Mouse (Mus musculus) midbrain, embryonic 12.5 days (tissue): ENCODE data around the gene Rcsd1. TPM values are rescaled to one million over a fixed set of nuclear protein-coding genes. Genes with fewer than 3 reads are reported as not detected.

Experiments
- ATAC-seq: fragments of 200-750 bp; cut with Nextera tagmentation; 2 replicates; pipeline ENCODE4 v1.8.0; 2017; ENCODE audit warnings: low read depth, moderate TSS enrichment, moderate library complexity; ENCODE audit not compliant: low FRiP score
- H3K27ac ChIP-seq: fragments of 300-500 bp; sonication (generic); replicated peaks from 2 replicates; pipeline ENCODE4 v1.5.1; 2016; ENCODE audit warnings: mild to moderate bottlenecking
- H3K27me3 ChIP-seq: fragments of 300-500 bp; sonication (generic); 2 replicates; pipeline ENCODE4 v1.6.1; 2016; ENCODE audit warnings: mild to moderate bottlenecking
- H3K36me3 ChIP-seq: fragments of 300-500 bp; sonication (generic); 2 replicates; pipeline ENCODE4 v1.6.1; 2016
- H3K4me1 ChIP-seq: fragments of 300-500 bp; sonication (generic); 2 replicates; pipeline ENCODE4 v1.6.1; 2016
- H3K4me2 ChIP-seq: fragments of 300-500 bp; sonication (generic); replicated peaks from 2 replicates; pipeline ENCODE4 v1.6.1; 2016; ENCODE audit warnings: mild to moderate bottlenecking, moderate library complexity
- H3K4me3 ChIP-seq: fragments of 300-500 bp; sonication (generic); 2 replicates; pipeline ENCODE4 v1.5.1; 2016; ENCODE audit warnings: mild to moderate bottlenecking
- H3K9ac ChIP-seq: fragments of 300-500 bp; sonication (generic); replicated peaks from 2 replicates; pipeline ENCODE4 v1.6.1; 2016; ENCODE audit warnings: mild to moderate bottlenecking, moderate library complexity
- H3K9me3 ChIP-seq: fragments of 300-500 bp; sonication (generic); 2 replicates; pipeline ENCODE4 v1.6.1; 2016; ENCODE audit warnings: mild to moderate bottlenecking
- whole genome bisulfite sequencing: fragments of 180-500 bp; shearing (Covaris S2); methylation state at CpG from one replicate; pipeline ENCODE4 v1.1.7; 2016; 5-methylcytosine and 5-hydroxymethylcytosine counted together
- polyA plus RNA-seq: library from polyadenylated mRNA; unstranded; fragments of >200 nt; fragmentation: Nextera tagmentation; extraction: Ambion mirVana; gene quantifications from 2 replicates; pipeline ENCODE4 v1.2.1, GENCODE M21; 2016

The Rcsd1 gene
- polyA plus RNA-seq, 1 experiment from 2014 or later = 13.2 TPM

DNA sequence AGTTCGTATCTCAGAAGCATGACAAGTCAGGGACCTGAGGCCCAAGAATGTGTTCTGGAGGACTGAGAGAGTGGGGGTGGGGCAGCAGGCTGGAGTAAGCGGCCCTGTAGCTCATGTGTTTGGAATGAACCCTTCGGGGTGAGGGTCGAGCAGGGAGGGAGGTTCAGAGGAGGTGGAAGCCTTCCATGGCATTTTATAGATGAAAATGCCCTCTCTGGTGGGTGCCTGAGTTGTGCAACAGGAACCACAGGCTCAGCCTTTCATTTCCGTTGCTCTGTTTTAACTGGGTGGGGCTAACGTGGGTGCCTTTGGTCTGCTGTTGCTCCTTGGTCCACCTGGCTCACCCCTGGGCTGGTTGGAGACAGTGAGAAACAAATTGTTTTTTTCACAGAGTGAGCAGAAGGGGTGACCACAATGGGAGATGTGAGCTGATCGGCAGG, 9.2 kb downstream of the Rcsd1 start:
- Histone ChIP-seq H3K9ac (no peak overlapping the region), H3K4me3 (no peak overlapping the region), H3K36me3 (no peaks in the 10 kb centered on the region), H3K4me1 (peaks cover 7% of the 10 kb centered on the region; the same call in 1 of the 2 replicates), H3K4me2 (no peak overlapping the region), H3K27me3 (peaks cover 33% of the 10 kb centered on the region), H3K27ac (no peak overlapping the region), H3K9me3 (no peaks in the 10 kb centered on the region)
- ATAC-seq = no peak
- 71% methylated on average over 7 of the region's 7 CpGs for WGBS

DNA sequence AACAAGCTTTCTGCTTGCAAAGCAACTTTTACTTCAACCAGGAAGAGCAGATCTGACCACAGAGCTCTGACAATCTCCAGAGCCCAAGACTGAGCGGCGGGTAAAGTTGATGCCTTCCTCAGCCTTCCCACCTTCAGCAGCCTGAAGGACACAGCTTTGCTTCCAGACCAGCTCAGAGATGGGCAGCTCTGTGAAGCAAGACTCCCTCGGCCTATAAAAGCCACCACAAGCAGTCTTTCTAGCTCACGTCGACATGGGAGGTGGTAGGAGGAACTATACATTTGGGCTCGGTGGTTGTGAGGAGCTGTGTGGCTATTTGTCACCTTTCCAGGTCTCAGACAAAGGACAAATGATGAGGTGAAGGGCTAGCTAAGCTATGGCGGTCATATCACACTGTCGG, 11.9 kb downstream of the Rcsd1 start:
- no peak overlapping the region for H3K27ac ChIP-seq
- H3K4me3 ChIP-seq = no peak overlapping the region
- H3K27me3 ChIP-seq = peaks cover 16% of the 10 kb centered on the region
- no peaks in the 10 kb centered on the region for H3K36me3 ChIP-seq
- H3K9me3 ChIP-seq = no peaks in the 10 kb centered on the region
- no peak overlapping the region for H3K9ac ChIP-seq
- no peak overlapping the region for H3K4me2 ChIP-seq
- 83% methylated on average over 8 of the region's 8 CpGs for WGBS
- no peak for ATAC-seq
- peaks cover 4% of the 10 kb centered on the region; the same call in 1 of the 2 replicates for H3K4me1 ChIP-seq

DNA sequence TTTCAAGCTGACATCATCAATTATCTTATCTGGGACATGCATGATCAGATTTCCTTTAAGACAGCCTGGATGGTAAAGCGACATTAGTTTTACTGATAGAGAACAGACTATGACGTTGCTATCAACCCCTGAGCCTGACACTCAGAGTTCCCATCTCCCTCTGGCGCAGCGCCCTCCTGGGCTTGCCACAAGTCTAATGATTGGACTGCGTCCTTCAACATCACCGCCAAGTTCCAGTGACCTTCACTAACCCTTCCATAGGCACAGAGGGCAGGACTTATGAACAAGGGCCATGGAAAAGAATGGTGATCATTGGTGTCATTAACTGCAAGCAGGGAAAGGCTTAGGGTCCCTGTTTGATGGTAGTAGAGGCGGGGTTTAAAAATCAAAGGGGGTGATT, 12.7 kb downstream of the Rcsd1 start:
- H3K27ac ChIP-seq = no peak overlapping the region
- H3K36me3 ChIP-seq = no peaks in the 10 kb centered on the region
- H3K9me3 ChIP-seq = no peaks in the 10 kb centered on the region
- WGBS = 87% methylated on average over 7 of the region's 7 CpGs
- no peak overlapping the region for H3K4me3 ChIP-seq
- peaks cover 7% of the 10 kb centered on the region for H3K27me3 ChIP-seq
- no peak for ATAC-seq
- no peak overlapping the region for H3K9ac ChIP-seq
- no peak overlapping the region for H3K4me2 ChIP-seq
- H3K4me1 ChIP-seq = no peaks in the 10 kb centered on the region

DNA sequence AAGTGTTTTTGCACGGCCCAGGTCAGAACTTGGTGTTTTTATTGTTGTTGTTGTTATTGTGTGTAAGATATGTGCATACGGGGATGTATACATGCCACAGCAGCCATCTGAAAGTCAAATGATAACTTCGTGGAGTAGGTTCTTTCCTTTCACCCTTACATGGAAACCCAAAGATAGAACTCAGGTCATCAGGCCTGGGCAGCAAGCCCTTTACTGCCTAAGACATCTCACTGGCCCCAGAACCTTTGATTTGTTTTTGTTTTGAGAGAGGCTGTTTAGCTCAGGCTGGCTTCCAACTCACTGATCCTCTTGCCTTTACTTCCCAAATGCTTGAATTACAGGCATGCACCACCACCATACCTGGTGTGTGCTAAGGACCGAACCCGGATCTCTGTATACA, 13.5 kb downstream of the Rcsd1 start:
- no peaks in the 10 kb centered on the region for H3K4me1 ChIP-seq
- no peak overlapping the region for H3K4me2 ChIP-seq
- H3K4me3 ChIP-seq = no peak overlapping the region
- no peak overlapping the region for H3K9ac ChIP-seq
- no peak overlapping the region for H3K27ac ChIP-seq
- H3K27me3 ChIP-seq = peaks cover 3% of the 10 kb centered on the region; the same call in 1 of the 2 replicates
- 84% methylated on average over 5 of the region's 5 CpGs for WGBS
- ATAC-seq = no peak
- no peaks in the 10 kb centered on the region for H3K36me3 ChIP-seq
- no peaks in the 10 kb centered on the region for H3K9me3 ChIP-seq

DNA sequence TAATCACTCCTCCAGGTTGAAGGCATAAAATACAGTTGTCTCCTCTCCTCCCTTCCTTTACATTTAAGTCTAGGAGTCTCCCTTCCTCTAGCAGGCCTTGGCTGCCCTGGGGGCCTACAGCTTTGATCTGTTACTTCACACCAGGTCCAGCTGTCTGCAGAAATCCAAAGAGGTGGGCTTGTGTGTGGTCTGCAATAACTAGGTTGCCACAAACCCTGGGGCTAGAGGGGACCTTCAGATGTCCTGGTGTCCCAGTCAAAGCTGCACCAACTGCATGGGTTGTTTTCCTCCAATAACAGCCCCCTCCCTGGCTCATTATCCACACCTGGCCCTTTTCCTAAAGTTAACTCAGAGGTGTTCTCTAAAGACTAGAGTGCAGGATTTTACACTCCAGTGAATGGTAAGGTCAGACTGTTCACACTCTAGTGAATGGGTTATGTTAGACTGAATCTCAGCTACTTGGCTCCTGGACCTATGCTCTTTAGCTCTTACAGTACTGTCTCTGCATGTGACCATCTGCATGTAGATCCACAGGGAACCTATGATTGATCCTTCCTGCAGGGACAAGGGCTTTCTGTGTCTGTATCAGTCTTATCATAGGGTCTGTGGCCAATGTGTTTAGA, 14.1 kb downstream of the Rcsd1 start:
- no peak overlapping the region for H3K27ac ChIP-seq
- H3K9me3 ChIP-seq = no peaks in the 10 kb centered on the region
- no peaks in the 10 kb centered on the region for H3K4me1 ChIP-seq
- no peak overlapping the region for H3K4me2 ChIP-seq
- H3K9ac ChIP-seq = no peak overlapping the region
- no peaks in the 10 kb centered on the region for H3K36me3 ChIP-seq
- ATAC-seq = no peak
- H3K4me3 ChIP-seq = no peak overlapping the region
- peaks cover 3% of the 10 kb centered on the region; the same call in 1 of the 2 replicates for H3K27me3 ChIP-seq

DNA sequence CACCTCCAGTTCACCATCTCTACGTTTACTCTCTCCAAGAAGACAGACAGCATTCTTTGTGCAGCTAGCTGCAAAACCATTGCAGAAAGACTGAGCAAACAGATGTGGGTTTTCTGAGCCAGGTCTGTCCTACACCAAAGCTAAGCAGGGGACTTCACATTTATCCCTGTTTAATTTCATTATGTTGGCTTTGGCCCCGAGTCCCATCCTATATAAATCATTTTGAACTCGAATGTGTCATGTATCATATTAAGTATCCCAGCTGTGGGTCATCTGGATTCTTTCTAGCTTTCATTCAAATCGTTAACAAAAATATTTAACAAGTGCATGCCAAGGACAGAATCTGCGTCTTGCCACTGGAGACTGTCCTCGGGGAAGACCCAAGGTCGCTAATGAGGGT, 15.7 kb downstream of the Rcsd1 start:
- Histone ChIP-seq H3K9ac (no peak overlapping the region), H3K4me3 (no peak overlapping the region), H3K36me3 (no peaks in the 10 kb centered on the region), H3K27me3 (no peaks in the 10 kb centered on the region), H3K27ac (no peak overlapping the region), H3K9me3 (no peaks in the 10 kb centered on the region), H3K4me2 (no peak overlapping the region), H3K4me1 (no peaks in the 10 kb centered on the region)
- WGBS = 69% methylated on average over 7 of the region's 7 CpGs
- no peak for ATAC-seq

DNA sequence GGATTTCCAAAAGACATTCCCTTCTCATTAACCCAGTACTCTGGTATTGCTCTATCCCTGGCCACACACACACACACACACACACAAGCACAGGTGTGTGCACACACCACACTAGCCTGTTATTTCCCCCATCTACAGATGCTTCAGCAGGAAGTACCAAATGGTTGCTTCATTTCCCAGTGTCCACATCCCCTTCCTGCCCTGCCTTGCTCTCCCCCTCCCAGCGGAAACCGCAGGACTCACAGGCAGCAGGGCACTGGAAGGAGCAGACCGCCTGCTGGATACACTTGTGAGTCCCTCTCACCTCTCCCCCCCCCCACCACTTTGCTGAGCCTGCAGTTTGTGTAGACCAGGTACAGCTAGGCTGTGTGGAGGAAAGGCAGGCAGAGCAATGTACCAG, 18.0 kb downstream of the Rcsd1 start:
- Histone ChIP-seq H3K36me3 (no peaks in the 10 kb centered on the region), H3K4me1 (no peaks in the 10 kb centered on the region), H3K27ac (no peak overlapping the region), H3K4me2 (no peak overlapping the region), H3K27me3 (no peaks in the 10 kb centered on the region), H3K9me3 (no peaks in the 10 kb centered on the region), H3K9ac (no peak overlapping the region), H3K4me3 (no peak overlapping the region)
- ATAC-seq = no peak
- 24% methylated on average over 3 of the region's 3 CpGs for WGBS

DNA sequence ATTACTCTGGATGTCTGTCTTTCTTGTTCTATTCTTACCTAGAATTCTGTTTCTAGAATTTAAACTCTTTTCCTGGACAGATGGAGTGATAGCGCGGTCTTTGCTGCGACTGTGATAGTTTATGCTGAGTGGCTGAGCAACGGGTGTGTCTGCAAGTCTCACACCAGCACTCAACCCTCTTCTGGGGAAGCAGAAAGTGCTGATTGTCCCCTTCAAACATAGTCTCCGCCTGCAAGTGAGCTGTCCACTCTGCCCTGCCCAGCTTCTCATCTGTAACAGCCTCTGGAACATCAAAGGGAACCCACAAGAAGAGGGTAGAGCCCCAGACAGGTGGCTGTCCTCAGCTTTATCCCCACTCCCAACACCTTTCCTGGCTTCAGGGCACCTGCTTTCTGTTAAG, 19.7 kb downstream of the Rcsd1 start:
- ATAC-seq = no peak
- H3K4me3 ChIP-seq = no peak overlapping the region
- no peaks in the 10 kb centered on the region for H3K36me3 ChIP-seq
- no peaks in the 10 kb centered on the region for H3K27me3 ChIP-seq
- H3K4me1 ChIP-seq = no peaks in the 10 kb centered on the region
- WGBS = 82% methylated on average over 5 of the region's 5 CpGs
- no peak overlapping the region for H3K4me2 ChIP-seq
- H3K9me3 ChIP-seq = no peaks in the 10 kb centered on the region
- H3K27ac ChIP-seq = no peak overlapping the region
- no peak overlapping the region for H3K9ac ChIP-seq

DNA sequence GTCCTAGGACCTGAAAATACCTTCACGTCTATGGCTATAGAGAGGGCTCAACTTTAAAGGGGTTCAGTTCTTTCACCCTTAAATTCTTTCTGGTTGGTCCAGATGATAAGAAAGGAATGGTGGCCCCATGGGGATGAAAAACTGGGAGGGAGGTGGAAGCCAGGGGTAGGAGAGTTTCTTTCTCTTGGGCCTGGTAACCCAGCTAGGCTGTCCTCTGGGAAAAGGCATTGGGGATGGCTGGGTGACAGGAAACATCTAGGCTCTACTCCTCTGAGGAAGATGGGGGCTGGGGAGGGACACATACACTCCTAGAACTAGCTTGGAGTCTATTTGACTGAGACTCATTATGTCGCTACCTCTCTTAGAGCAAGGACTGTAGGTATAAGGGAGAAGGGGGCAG, 21.7 kb downstream of the Rcsd1 start:
- no peak overlapping the region for H3K4me2 ChIP-seq
- no peaks in the 10 kb centered on the region for H3K36me3 ChIP-seq
- ATAC-seq = no peak
- H3K9me3 ChIP-seq = no peaks in the 10 kb centered on the region
- no peak overlapping the region for H3K27ac ChIP-seq
- no peaks in the 10 kb centered on the region for H3K27me3 ChIP-seq
- H3K9ac ChIP-seq = no peak overlapping the region
- no peaks in the 10 kb centered on the region for H3K4me1 ChIP-seq
- no peak overlapping the region for H3K4me3 ChIP-seq
- 89% methylated on average over 2 of the region's 2 CpGs for WGBS

DNA sequence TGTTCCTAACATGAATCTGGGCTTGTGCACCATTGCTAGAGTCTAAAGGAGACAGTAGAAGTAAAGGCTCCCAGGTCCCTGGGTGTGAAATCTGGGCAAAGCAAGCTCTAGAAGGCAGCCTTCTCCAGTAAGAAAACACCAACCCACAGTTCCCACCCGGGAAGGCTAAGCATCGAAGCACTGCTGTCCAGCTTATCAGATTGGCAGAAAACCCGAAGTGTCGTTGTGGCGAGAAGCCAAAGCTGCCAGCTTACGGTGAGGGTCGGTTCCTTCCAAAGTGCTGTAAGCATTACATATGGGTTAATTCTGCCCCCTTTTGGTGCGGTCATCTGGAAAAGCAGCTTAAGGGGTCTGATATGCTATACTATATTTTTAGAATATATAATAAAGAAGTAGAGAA, 22.6 kb downstream of the Rcsd1 start:
- Histone ChIP-seq H3K4me2 (no peak overlapping the region), H3K9ac (no peak overlapping the region), H3K27ac (no peak overlapping the region), H3K4me3 (no peak overlapping the region), H3K27me3 (no peaks in the 10 kb centered on the region), H3K4me1 (no peaks in the 10 kb centered on the region), H3K9me3 (no peaks in the 10 kb centered on the region), H3K36me3 (no peaks in the 10 kb centered on the region)
- 72% methylated on average over 8 of the region's 8 CpGs for WGBS
- no peak for ATAC-seq

DNA sequence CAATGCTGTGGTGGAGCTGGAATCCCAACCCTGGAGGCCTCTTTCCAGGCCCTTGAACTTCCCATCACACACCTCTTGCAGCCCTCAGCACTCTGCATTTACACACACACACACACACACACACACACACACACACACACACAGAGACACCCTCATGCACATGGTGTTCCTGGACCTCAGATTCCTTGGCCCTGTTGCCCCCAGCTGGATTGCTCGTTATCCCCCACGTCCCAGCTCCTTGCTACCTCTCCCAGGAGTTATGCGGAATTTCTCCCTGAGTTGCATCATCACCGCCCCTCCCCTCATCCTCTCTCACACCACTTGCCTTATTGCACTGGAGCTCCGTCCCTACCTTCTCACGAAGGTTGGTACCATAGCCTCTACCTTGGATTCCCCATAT, 23.2 kb downstream of the Rcsd1 start:
- H3K27me3 ChIP-seq = no peaks in the 10 kb centered on the region
- no peak overlapping the region for H3K9ac ChIP-seq
- no peak overlapping the region for H3K27ac ChIP-seq
- ATAC-seq = no peak
- H3K4me2 ChIP-seq = no peak overlapping the region
- no peak overlapping the region for H3K4me3 ChIP-seq
- H3K4me1 ChIP-seq = no peaks in the 10 kb centered on the region
- no peaks in the 10 kb centered on the region for H3K36me3 ChIP-seq
- H3K9me3 ChIP-seq = no peaks in the 10 kb centered on the region
- 72% methylated on average over 6 of the region's 6 CpGs for WGBS

DNA sequence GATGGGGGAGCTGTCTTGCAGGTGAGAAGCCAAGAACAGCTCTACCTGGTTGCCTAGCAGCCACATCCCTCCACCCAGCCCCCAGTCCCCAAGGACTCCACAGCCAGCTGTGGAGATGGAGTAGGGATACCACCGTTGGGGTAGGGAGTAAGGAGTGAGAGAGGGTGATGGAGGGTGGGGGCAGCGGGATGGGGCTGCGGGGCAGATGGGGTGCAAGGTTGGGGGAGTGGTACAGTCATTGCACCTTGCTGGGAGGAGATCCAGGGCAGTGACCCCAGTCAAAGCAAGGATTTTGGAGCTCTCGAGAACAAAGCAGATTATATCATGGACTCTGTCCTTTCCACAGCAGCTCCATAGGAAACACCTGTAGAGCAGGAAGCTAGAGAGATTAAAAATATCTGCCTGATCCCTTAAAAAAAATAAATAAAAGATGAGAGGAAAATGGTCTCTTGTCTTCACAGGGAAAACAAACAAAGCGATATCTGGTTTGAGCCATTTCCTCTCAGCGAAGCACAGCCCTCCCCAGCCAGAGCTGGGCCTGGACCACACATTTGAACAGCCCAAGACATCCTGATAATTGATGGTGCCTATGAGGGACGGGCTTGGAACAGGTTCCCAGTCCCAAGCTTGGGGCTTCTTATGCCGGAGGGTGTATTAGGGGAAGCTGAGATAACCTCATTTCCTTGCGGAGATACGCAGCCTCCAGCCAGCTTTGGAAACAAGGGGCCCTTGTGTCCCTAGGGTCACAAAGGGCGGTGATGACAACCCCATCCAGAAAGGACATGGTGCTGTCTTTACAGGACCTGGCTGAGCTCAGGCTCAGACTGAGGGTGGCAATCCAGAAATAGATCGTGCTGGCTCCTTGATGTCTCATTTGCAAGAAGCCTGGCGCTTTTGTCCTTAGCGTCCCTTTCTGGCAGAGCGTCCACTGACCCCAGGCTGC, 25.0 kb downstream of the Rcsd1 start:
- H3K9ac ChIP-seq = no peak overlapping the region
- H3K4me2 ChIP-seq = no peak overlapping the region
- no peak overlapping the region for H3K27ac ChIP-seq
- WGBS = 63% methylated on average over 15 of the region's 15 CpGs
- ATAC-seq = no peak
- no peaks in the 10 kb centered on the region for H3K9me3 ChIP-seq
- no peaks in the 10 kb centered on the region for H3K27me3 ChIP-seq
- H3K36me3 ChIP-seq = no peaks in the 10 kb centered on the region
- no peak overlapping the region for H3K4me3 ChIP-seq
- H3K4me1 ChIP-seq = no peaks in the 10 kb centered on the region
